Mouse (Mus musculus) heart, embryonic 11.5 days (tissue): ENCODE measurements around the gene Specc1l. TPM values are rescaled to one million over a fixed set of nuclear protein-coding genes. Genes with fewer than 3 reads are reported as not detected.

Source experiments
- ATAC-seq: fragments of 200-750 bp; cut with Nextera tagmentation; replicated peaks from 2 replicates; pipeline ENCODE4 v1.8.0; 2017; ENCODE audit warnings: moderate library complexity; ENCODE audit not compliant: insufficient number of reproducible peaks, low FRiP score, low TSS enrichment
- H3K27ac ChIP-seq: fragments of 300-500 bp; sonication (generic); 2 replicates; pipeline ENCODE4 v1.5.1; 2014; ENCODE audit warnings: mild to moderate bottlenecking, low read depth, low read length
- H3K27me3 ChIP-seq: fragments of 300-500 bp; sonication (generic); 2 replicates; pipeline ENCODE4 v1.6.1; 2014; ENCODE audit warnings: mild to moderate bottlenecking, low read length, mixed read lengths; ENCODE audit not compliant: control insufficient read depth, insufficient read depth
- H3K36me3 ChIP-seq: fragments of 300-500 bp; sonication (generic); 2 replicates; pipeline ENCODE4 v1.6.1; 2014; ENCODE audit warnings: mild to moderate bottlenecking, low read length, moderate library complexity, mixed read lengths; ENCODE audit not compliant: control insufficient read depth, insufficient read depth
- H3K4me1 ChIP-seq: fragments of 300-500 bp; sonication (generic); 2 replicates; pipeline ENCODE4 v1.6.1; 2014; ENCODE audit warnings: low read length; ENCODE audit not compliant: control insufficient read depth, insufficient read depth
- H3K4me2 ChIP-seq: fragments of 300-500 bp; sonication (generic); 2 replicates; pipeline ENCODE4 v1.6.1; 2014; ENCODE audit warnings: mild to moderate bottlenecking, moderate library complexity
- H3K4me3 ChIP-seq: fragments of 300-500 bp; sonication (generic); 2 replicates; pipeline ENCODE4 v1.5.1; 2014; ENCODE audit warnings: low read depth, low read length
- H3K9ac ChIP-seq: fragments of 300-500 bp; sonication (generic); 2 replicates; pipeline ENCODE4 v1.6.1; 2014; ENCODE audit warnings: mild to moderate bottlenecking, low read depth, low read length, moderate library complexity
- H3K9me3 ChIP-seq: fragments of 300-500 bp; sonication (generic); replicated peaks from 2 replicates; pipeline ENCODE4 v1.6.1; 2016; ENCODE audit warnings: low read length; ENCODE audit not compliant: control insufficient read depth
- WGBS: fragments of 180-500 bp; shearing (Covaris S2); extraction: QIAGEN DNeasy Blood & Tissue Kit; methylation state at CpG from one replicate; pipeline ENCODE4 v1.1.7; 2014; ENCODE audit not compliant: insufficient replicate concordance; 5-methylcytosine and 5-hydroxymethylcytosine counted together
- polyA plus RNA-seq: library from polyadenylated mRNA; unstranded; fragments of >200 nt; fragmentation: Nextera tagmentation; extraction: Ambion mirVana; gene quantifications from 2 replicates; pipeline ENCODE4 v1.2.1, GENCODE M21; 2014

Gene Specc1l
- polyA plus RNA-seq, 1 experiment from 2014 or later = 15.7 TPM

- Histone ChIP-seq H3K4me1 (peaks cover 7% of the 10 kb centered on the region), H3K36me3 (peaks cover 8% of the 10 kb centered on the region; the same call in 1 of the 2 replicates), H3K27ac (peak overlapping the region; percentile 64), H3K4me2 (0 out of 2 replicates have a peak overlapping the region, but pooled peaks have one; percentile 1), H3K27me3 (no peaks in the 10 kb centered on the region), H3K9me3 (no peaks in the 10 kb centered on the region), H3K9ac (no peak overlapping the region), H3K4me3 (no peak overlapping the region)
- 65% methylated on average over 13 of the region's 13 CpGs for WGBS
- ATAC-seq = no peak
Observed at GRCm38 (mm10) chr10:75252301-75253022, 40.6 kb downstream of the Specc1l start.

- Histone ChIP-seq H3K27ac (no peak overlapping the region), H3K4me3 (no peak overlapping the region), H3K27me3 (no peaks in the 10 kb centered on the region), H3K9ac (no peak overlapping the region), H3K4me1 (peaks cover 10% of the 10 kb centered on the region), H3K36me3 (peaks cover 11% of the 10 kb centered on the region), H3K4me2 (no peak overlapping the region), H3K9me3 (no peaks in the 10 kb centered on the region)
- 71% methylated on average over 2 of the region's 2 CpGs for WGBS
- no peak for ATAC-seq
Observed at GRCm38 (mm10) chr10:75255091-75255490, 43.2 kb downstream of the Specc1l start.

GRCm38 (mm10) chr10:75257401-75257800 is 45.5 kb downstream of the Specc1l start:
- Histone ChIP-seq H3K4me3 (no peak overlapping the region), H3K27me3 (no peaks in the 10 kb centered on the region), H3K27ac (no peak overlapping the region), H3K36me3 (peaks cover 19% of the 10 kb centered on the region), H3K4me2 (no peak overlapping the region), H3K4me1 (peaks cover 4% of the 10 kb centered on the region), H3K9ac (no peak overlapping the region), H3K9me3 (no peaks in the 10 kb centered on the region)
- WGBS = 70% methylated on average over 3 of the region's 3 CpGs
- ATAC-seq = no peak

GRCm38 (mm10) chr10:75258241-75258640 is 46.4 kb downstream of the Specc1l start:
- Histone ChIP-seq H3K4me2 (no peak overlapping the region), H3K27ac (no peak overlapping the region), H3K9ac (no peak overlapping the region), H3K4me3 (no peak overlapping the region), H3K4me1 (0 out of 2 replicates have a peak, but pooled peaks cover 3% of the 10 kb centered on the region), H3K9me3 (no peaks in the 10 kb centered on the region), H3K36me3 (peaks cover 26% of the 10 kb centered on the region), H3K27me3 (no peaks in the 10 kb centered on the region)
- ATAC-seq = no peak
- 68% methylated on average over 5 of the region's 5 CpGs for WGBS

- 87% methylated on average over 5 of the region's 5 CpGs for WGBS
- H3K36me3 ChIP-seq = peaks cover 39% of the 10 kb centered on the region
Observed at GRCm38 (mm10) chr10:75261268-75261667, 49.4 kb downstream of the Specc1l start.

GRCm38 (mm10) chr10:75264993-75265555 is 53.2 kb downstream of the Specc1l start:
- Histone ChIP-seq H3K9me3 (no peaks in the 10 kb centered on the region), H3K27me3 (no peaks in the 10 kb centered on the region), H3K4me1 (peaks cover 9% of the 10 kb centered on the region), H3K4me3 (no peak overlapping the region), H3K9ac (no peak overlapping the region), H3K4me2 (no peak overlapping the region), H3K36me3 (peaks cover 34% of the 10 kb centered on the region), H3K27ac (peak overlapping the region; percentile 59)
- no peak for ATAC-seq
- 51% methylated on average over 3 of the region's 3 CpGs for WGBS

More at GRCm38 (mm10) chr10:75261268-75261667, 49.4 kb downstream of the Specc1l start:
- peaks cover 9% of the 10 kb centered on the region for H3K4me1 ChIP-seq
- no peak overlapping the region for H3K9ac ChIP-seq
- no peak for ATAC-seq
- H3K27ac ChIP-seq = no peak overlapping the region
- no peaks in the 10 kb centered on the region for H3K27me3 ChIP-seq
- no peak overlapping the region for H3K4me2 ChIP-seq
- H3K9me3 ChIP-seq = no peaks in the 10 kb centered on the region
- no peak overlapping the region for H3K4me3 ChIP-seq

- no peak overlapping the region for H3K9ac ChIP-seq
- ATAC-seq = no peak
- H3K36me3 ChIP-seq = peaks cover 14% of the 10 kb centered on the region
- H3K9me3 ChIP-seq = no peaks in the 10 kb centered on the region
- no peak overlapping the region for H3K27ac ChIP-seq
- H3K4me2 ChIP-seq = no peak overlapping the region
- no peak overlapping the region for H3K4me3 ChIP-seq
- WGBS = 44% methylated on average over 4 of the region's 4 CpGs
- no peaks in the 10 kb centered on the region for H3K27me3 ChIP-seq
- H3K4me1 ChIP-seq = peaks cover 9% of the 10 kb centered on the region; the same call in 1 of the 2 replicates
Observed at GRCm38 (mm10) chr10:75273020-75273419, 61.1 kb downstream of the Specc1l start.

- Histone ChIP-seq H3K4me1 (peaks cover 9% of the 10 kb centered on the region; the same call in 1 of the 2 replicates), H3K36me3 (peaks cover 17% of the 10 kb centered on the region), H3K27me3 (no peaks in the 10 kb centered on the region), H3K9ac (no peak overlapping the region), H3K27ac (no peak overlapping the region), H3K9me3 (no peaks in the 10 kb centered on the region), H3K4me3 (no peak overlapping the region), H3K4me2 (no peak overlapping the region)
- WGBS = 88% methylated on average over 12 of the region's 12 CpGs
- ATAC-seq = no peak
Observed at GRCm38 (mm10) chr10:75276427-75277013, 64.6 kb downstream of the Specc1l start.
